Mouse (Mus musculus) kidney, adult 2 months (tissue): ENCODE measurements at regions not wholly inside any gene's neighbourhood (a gene's known extent, or its start where the extent isn't known, plus 50 kb on each side); places are given as distances from the start of the nearest gene placed in this dataset.

Experiments
- CTCF ChIP-seq: fragments of 200-500 bp; conservative IDR thresholded peaks from 2 replicates; pipeline ENCODE4 v1.5.1; 2011; ENCODE audit warnings: low read depth, mild to moderate bottlenecking, control low read depth, low read length, moderate library complexity, mixed read lengths; ENCODE audit not compliant: insufficient read depth, insufficient read length
- POLR2A ChIP-seq: fragments of 200-500 bp; IDR thresholded peaks from one replicate; pipeline ENCODE4 v1.6.1; 2011; ENCODE audit warnings: low read depth, low read length, control low read depth

DNA sequence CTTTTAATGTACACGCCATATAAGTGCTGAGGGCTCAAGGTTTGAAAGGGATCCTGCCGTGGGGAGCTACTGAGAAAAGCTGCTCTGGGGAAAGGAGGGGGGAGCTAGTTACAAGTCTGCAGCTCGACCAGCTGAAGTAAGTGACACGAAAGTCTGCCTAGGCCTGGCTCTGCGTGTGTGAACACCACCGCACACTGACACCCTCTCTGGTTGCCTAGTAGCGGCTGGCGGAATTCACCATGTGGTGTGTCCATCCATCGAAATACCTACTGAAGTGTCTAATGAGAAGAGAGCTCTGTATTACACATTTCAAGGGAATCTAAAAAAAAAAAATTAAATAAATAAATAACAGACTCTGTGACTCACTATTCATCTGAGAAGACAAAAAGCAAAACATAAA is 813.4 kb downstream of the Diaph3 start:
- TF ChIP-seq POLR2A (no peak), CTCF (no peak)
